Mouse (Mus musculus) adrenal gland, postnatal 14 days (tissue): ENCODE data around the gene Arhgef28. TPM values are rescaled to one million over a fixed set of nuclear protein-coding genes. Genes with fewer than 3 reads are reported as not detected.

Experiments used
- DNase-seq: peaks from one replicate; pipeline ENCODE4 v3.0.0; 2021; ENCODE audit warnings: mixed read lengths
- total RNA-seq: library from RNA; stranded (reverse); gene quantifications from 2 replicates; pipeline ENCODE4 v1.2.3, GENCODE M21; 2021

Gene Arhgef28
- total RNA-seq, 1 experiment from 2014 or later: 19.5 TPM

DNA sequence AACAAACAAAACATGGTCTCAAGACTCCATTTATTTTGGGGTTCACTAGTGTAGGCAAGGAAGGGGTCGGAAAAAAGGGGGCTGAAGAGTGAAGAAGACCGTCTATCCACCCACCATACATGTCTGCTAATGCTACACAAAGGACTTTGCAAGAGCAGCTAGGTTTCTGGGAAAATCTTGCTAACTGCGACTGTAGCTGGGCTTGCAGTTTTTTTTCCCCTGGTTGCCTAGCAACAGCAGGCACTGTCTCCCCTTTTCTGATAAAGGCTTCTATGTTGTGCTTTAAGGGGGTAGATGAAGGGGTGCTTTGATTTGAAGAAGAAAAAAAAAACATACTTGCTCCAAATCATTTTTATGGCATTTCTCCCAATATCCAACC is 305.9 kb downstream of the Arhgef28 start:
- DNase-seq: no peak

DNA sequence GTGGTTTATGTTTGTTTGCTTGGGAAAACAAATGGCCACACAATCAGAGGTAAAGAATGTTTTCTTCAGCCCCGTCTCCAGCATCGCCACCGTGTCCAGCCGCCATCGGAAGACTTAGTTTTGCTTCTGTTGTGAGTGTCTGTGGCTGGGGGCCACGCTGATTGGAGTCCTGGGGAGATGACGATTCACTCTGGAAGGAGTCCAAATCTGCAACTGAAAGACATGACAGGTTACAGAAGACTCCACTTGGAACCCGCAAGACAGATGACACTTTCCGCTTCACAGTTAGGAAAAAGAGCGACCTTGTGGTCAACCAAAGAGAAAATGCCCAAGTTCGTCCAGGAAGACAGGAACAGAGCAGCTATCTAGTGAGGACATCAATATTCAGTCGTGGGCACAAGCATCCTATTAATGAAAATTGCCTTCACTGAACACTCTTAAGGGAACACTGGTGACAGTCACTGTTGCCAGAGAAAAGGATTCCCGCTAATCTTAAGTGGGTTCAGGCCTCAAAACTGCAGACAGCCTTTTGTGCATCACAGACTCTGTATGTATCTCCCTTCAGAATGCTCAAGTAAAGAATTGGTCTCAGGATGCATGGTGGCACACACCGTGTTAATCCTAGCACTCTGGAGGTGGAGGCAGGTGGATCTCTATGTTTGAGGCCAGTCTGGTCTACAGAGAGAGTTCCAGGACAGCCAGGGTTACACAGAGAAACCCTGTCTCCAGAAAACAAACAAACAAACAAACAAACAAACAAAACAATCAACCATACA is 306.4 kb downstream of the Arhgef28 start:
- DNase-seq: no peak

DNA sequence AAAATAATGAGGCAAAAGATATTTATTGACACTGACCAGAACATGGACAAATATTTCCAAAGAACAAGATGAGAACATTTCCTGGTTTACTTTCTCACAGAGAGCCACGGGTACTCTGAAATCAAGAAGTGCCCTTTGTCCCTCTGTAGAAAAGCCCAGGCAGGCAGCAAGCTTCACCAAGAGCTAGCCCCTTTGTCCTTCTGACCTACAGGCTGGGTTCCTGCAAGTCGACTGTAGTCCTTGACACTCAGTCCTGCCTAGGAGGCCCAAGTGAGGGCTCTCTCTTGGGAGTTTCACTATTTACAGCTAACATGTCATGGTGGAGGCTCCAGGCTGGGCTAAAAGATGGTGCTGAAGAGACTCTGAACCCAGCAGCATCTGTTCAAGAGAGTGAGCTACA is 307.6 kb downstream of the Arhgef28 start:
- no peak for DNase-seq

DNA sequence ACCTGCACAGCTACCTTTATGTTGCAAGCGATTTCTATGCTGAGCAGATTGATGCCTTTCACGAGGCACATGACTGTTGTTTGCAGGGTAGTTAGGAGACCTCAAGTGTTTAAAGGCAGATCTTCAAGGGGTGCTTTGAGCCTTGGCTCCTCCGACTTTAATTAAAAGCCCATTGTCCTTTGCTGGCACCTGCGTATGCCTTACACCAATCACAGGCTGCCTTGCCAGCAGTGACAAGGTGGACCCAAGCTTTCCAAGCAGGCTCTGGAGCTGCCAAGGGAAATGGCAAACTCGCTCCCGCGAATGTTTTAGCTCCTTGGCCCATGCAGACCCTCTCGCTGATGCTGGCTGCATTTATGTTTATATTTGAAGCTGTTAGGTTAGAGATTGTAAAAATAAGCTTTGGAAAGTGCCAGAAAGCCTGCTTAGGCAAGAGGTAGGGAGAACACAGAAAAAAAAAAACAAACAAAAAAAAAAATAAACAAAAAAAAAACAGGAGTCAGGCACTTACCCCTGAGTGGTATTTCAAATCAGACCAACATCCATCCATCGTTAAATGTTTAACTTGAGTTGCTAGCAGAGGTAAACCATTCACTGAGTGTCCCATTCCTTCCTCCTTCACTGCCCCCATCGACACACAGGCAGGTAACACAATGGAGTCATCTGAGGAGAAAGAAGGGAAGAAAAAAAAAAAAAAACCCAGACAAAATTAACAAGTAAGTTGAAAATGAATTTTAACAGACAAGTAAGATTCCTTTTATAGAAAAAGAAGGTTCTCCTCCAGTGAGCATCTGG is 313.0 kb downstream of the Arhgef28 start:
- DNase-seq: no peak

DNA sequence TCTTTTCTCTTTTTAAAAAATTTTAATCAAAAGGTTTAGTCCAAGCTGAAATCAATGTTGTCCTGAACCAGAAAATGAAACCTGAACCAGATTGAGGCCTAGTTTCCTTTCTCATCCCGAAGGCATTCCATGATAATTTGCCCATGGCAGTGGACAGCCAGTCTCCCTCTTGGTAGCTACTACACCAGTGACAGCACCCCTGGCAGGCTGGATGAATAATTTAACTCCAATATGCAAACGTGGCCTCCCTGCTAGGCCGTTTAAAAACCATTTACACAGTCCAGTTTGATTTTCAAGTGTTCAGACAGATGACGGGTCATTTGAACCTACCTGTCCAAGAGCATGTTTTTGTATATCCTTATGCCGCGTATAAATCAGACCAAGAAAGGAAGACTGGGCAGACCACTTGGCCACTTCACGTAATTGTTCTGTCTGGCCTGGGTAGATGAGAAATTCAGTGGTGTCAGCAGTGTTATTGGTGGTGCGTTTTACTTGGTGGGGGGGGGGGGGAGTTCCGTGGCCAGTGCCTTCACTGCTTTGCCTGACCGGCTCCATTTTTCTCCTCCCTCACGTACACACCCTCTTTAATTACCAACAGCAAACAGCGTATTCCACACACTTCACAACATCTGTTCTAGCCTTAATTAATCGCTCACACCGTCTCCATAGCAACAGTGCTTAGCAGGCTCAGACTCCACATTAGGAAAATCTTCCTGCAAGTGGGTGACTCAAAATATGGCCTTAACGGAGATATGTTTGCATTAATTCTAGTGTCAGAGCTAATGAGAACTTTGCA is 314.0 kb downstream of the Arhgef28 start:
- DNase-seq: no peak

DNA sequence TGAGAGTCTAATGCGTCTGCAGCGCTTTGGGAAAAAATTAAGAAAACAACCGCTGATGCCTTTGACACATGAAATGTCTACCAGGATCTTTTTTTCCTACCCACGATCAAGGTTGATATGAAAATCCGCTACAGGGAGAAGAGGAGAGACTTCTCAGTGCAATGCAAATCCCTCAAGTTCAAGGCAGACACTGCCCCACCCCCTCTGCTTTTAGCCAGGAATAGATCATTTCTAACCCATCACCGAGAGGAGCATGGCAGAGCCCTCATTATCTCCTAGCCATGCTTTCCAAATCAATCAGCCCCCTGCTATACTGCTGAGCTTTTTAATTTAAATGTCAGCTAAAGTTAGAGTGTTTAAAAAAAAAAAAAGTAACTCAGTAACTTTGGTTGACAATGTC is 318.2 kb downstream of the Arhgef28 start:
- DNase-seq: no peak

DNA sequence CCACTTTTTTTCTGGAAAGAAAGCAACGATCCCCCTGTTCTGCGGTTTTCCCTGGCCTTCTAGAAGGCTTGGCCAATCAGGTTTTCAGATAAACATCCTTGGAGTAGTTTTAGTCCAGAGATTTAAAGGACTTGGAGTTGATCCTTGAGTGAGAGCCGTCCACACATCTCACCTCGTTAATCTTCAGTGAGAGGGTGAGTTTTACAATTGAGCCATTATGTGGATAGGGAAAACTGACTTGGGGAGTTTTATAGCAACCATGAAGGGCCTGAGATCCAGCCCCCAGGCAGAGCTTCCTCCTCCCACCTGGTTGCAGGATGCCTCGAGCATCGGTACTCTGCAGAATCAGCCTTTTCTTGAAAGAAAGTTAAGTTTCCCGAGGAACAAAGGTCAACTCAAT is 318.7 kb downstream of the Arhgef28 start:
- no peak for DNase-seq

DNA sequence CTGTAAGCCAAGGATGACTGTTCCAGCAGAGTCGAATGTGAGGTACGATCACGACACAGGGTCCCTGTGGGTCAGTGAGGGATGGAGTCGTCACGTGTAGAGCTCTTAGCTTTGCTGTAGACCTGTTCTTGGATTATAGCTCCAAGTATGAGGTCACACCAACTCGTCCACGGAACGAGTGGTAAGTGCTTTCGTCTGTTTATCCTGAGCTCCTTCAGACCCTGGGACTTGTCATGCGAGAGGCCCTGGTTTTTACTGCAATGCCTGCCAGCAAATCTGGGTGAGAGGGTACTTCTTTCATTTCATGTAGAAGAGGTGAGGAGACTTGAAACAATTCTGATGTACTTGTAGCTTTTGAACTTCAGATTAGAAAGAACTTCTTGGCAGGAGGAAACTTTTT is 322.6 kb downstream of the Arhgef28 start:
- DNase-seq: no peak

DNA sequence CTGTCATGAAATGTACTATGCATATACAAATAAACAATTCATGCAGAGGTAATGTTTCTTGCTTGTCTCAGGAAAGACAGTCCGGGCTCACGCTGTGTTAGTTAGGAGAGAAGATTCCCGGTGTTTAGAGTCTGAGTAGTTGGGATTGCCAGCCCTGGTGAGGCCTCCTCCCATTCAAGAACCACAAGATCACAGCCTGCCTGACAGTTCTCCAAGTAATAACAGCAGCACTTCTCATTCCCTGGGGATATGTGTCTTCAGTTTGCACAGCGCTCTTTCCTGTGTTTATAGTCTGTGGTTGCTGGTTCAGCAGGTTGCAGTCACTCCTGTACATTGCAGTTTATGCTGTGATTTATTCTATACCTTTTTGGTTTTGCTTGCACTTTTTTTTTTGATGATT is 329.8 kb downstream of the Arhgef28 start:
- DNase-seq: no peak

DNA sequence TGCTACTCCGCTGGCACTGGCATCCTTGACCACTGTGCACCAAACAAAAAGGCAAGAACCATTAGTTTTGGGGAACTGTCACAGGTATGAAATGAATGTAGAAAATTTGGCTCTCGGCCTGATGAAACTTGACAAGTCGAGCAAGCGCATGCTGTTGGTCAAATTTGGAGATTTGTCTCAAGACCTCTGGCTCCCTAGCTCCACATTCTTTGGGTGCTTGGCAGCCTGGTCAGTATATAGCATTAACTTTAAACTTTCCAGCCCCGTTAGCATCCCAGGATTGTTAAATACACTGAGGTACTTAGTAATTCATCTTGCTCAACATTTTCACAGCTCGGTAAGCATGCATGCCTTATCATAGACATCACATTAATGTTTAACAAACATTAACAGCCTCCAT is 330.2 kb downstream of the Arhgef28 start:
- no peak for DNase-seq

DNA sequence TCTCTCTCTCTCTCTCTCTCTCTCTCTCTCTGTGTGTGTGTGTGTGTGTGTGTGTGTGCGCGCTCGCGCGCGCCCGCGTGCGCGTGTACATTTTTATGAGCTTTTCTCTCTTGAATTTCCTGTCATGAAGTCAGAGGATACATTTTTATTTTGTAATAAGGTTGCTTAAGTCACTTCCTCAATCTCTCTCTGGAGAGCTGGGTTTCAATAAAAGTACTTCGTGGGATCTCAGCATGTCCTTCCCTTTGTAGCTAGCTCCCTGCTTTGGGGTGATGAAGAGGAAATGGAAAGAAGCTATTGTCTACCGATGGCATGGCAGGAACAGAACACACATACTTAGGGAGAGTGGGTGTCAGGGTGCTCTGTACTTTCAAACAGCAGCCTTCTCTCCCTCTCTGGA is 336.8 kb downstream of the Arhgef28 start:
- DNase-seq: no peak

DNA sequence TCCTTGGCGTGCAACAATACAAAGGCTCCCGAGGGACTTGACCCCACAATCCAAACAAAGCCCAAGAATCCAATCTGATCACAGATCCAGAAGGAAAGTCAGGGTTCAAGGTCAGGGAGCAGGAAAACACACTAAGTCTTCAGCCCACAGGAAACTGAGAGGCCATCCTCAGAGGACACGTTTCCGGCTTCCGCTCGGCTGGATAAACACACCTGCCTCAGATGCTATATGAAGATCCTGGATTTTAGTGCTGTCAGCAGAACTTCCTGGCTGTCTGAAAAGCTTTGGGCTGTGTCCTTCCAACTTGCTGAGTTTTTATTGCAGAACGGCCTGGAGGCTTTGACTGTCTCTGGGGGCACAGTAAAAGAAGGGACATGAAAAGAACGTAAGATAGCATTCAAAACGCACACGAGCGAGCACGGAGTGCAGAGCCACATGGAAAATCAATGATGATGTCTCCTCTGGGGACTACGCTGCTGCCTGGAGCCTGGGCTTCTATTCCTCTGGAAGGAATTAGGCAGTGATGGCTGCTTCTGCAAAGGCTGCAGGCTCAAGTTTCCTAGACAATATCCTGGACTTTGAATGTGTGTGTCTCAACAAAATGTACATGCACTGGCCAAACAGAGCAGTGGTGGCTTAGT is 338.8 kb downstream of the Arhgef28 start:
- peak; percentile 49 for DNase-seq

DNA sequence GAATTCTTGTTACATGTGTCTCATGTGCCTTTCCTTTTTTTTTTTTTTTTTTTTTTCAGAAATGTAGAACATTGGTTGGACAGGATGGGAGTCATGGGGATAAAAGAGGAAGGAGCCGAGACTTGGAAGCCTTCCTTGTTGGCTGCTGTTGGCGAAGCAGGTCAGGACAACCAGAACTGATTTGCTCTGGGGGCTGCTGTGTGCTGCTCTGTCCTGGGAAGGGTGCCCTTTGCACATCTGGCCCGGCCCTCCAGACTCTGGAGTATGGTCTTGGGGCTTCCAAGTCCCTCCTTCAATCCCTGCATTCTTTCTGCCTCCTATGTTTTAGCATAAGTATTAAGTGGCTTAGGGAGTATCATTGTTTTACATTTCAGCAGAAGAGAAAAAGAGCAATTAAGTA is 347.2 kb downstream of the Arhgef28 start:
- DNase-seq: no peak

DNA sequence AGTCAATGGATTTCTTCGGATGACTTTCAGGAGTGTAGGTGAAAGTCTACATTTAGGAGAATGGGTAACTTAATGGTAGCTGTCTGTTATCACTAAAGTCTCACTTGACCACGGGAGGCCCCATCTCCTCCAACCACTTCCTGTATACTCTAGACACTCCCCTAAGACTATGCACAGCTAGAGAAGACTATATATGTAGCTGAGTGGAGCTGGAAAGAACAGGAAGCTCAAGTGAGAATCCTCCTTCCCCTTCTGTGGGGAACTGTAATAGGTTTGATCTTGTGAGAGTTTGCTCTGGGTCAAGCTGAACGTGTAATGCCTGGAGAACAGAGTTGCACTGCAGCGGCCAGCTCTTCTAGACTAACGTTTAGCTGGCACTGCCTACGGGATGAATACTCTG is 348.4 kb downstream of the Arhgef28 start:
- no peak for DNase-seq

DNA sequence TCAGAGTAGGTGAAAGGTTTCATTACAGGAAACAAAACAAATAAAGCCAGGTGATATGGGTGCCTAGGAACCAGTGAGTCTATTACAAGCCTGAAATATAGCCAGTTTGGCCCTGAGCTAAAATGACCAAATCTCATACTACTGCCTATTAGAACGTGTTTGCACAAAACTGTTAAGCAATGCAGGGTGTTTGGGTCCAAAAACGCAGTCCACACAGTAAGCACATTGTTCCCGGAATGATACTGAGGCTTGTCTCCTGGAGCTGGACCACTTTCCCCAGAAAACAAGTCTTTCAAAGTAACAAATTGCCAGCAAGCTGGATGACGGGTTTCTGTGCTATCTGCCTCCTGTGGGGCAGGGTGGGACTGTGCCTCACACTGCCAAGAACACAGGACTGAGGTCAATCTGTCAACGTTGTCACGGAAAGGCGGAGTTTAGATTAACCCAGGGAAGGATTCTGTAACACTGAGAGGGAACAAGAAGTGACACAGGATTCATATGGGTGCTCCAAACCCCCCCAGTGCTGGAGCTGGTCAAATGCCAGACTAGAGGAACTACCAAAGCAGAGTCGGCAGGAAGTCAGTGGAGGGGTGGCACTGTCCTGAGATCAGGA is 352.8 kb downstream of the Arhgef28 start:
- peak; percentile 30 for DNase-seq

Other genes starting within 250 kb of the Arhgef28 start
- 15.7 and 19.0 TPM in 2 replicates for gene Utp15, start 56.6 kb upstream of the Arhgef28 start, total RNA-seq
- 22.0 and 26.4 TPM in 2 replicates for gene Ankra2, start 56.6 kb upstream of the Arhgef28 start, total RNA-seq
- gene Gm21976, start 73.4 kb upstream of the Arhgef28 start, total RNA-seq: not detected in 2 replicates
- 364 and 430 TPM in 2 replicates for gene Btf3, start 110.6 kb upstream of the Arhgef28 start, total RNA-seq
- gene Foxd1, start 147.8 kb upstream of the Arhgef28 start, total RNA-seq: 0.75 and 0.82 TPM in 2 replicates